Mouse (Mus musculus) gastrocnemius, adult 8-10 months (tissue): Measurements from ENCODE around the gene Olfr1141. TPM values are rescaled to one million over a fixed set of nuclear protein-coding genes. Genes with fewer than 3 reads are reported as not detected.

Experiments used
- DNase-seq, 2 experiments: peaks; one replicate each; pipeline ENCODE4 v3.0.0; 2022; ENCODE audit warnings: low spot score in 2 of 2
- total RNA-seq, 4 experiments: library from RNA; stranded (reverse); gene quantifications; 2 replicates each; pipeline ENCODE4 v1.2.4; 2022

Gene Olfr1141
- not detected for total RNA-seq

DNA sequence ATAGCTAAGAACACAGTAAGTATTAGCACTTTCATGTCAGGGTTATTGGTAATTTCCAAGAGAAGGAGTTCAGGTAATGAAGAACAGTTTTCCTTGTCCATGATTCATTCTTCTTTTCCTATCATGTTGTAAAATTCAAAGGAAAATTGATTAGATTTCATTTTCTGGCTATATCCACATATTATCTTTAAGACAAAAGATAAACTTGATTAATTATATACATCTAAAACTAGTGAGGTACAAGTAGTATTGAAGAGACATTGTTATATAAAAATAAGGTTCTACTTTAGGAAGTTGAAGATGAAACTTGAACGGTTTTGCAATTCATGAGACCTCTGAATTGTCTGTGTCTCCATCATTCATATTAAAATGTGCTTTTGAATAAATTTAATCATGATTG lies at the start of gene Olfr1141:
TSS of gene Olfr1141 (minus strand) at position 101 of the 400 bp plus-strand sequence.
- no peak for DNase-seq

DNA sequence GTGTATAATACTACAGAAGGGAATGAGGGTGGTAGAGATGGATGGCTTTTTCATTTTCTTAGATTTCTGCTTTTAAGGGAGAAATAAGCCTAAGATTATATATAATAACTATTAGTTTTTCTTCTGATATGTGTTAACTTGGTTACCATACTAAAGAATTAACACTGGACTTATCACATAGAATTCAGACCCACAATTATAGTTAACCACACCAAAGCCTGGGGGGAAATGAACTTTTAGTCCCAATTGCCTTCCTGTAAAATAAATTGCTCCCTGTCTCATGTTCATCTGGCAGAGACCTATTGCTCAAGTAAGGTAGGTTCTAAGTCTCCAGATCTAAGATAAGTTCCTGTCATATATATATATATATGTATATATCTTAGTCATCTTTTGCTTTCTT lies 46.5 kb upstream of the Olfr1141 start, which contains the start of gene Olfr1143:
TSS of gene Olfr1143 (plus strand) at position 301 of the 400 bp plus-strand sequence.
- no peak for DNase-seq

DNA sequence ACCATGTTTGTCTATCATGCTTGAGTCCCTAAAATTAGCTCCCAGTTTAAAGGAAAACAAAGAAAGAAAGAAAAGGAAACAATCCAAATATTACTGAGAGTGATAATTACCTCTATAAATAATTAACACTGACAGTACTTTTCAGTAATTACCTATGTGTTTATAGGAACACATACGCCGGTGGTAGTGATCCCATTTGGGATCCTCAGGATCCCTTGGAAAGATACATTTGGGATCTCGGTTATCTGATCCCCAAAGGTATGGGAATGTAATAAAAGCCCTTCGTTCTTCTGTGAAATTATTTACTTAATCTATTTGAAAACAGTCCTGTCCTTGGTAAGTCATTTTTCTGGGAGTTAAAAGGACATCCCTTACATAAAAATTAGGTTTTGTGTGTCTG lies 25.4 kb upstream of the Olfr1141 start, which contains the start of gene Olfr152:
TSS of gene Olfr152 (plus strand) at position 301 of the 400 bp plus-strand sequence.
- DNase-seq = no peak

DNA sequence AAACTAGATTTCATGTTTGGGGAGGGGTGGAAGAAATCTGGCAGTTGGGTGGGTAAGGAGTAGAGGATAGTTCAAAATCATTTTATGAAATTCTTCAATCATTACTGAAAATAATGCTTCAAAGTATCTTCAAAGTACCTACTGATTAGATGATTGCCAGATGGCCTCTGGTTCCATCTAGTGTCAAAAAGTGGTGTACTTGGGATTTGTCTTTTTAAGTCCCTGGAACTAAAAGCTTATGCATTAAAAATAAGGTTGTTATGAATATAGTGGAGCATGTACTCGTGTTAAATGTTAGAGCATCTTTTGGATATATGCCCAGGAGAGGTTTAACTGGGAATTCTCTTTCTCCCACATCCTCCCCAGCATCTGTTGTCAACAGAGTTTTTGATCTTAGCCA lies 22.4 kb upstream of the Olfr1141 start:
- DNase-seq = no peak

DNA sequence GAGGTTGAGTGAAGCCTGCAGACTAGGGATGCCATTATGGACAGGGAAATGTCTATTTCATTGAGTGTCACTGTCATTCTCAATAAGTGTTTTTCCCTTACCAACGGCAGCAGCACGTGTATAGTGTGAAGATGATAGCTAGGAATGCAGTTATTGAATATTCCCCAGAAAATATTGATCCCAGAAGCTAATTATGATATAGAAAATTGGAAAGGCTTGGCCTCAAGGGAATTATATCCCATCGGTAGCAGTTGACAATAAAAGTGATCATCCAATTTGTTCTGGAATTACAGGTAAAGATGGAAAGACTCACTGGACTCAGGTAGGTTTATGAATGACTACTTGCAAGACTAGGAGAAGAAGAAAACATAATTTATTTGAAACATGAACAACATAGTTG lies 10.3 kb downstream of the Olfr1141 start, which contains the start of gene Olfr1140:
TSS of gene Olfr1140 (plus strand) at position 301 of the 400 bp plus-strand sequence.
- DNase-seq = no peak

DNA sequence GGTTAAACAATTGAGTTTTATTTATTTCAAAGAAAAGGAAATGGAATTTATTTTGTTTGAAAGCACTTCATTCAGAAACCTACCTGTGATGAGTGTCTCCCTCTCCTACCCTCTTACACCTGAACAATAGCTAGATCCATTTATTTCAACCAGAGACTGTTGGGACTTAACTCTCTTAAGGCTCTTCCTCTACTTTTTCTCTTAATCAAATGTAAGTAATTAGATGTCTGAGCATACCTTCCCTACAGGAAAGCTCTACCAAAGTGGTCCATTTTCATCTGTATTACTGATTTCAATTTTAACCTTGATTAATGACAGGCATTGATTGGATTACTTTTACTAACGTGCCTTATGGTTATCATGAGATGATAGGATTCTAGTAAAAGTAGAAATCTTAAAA lies 13.9 kb downstream of the Olfr1141 start, which contains the start of gene Olfr1138:
TSS of gene Olfr1138 (minus strand) at position 101 of the 400 bp plus-strand sequence.
- no peak for DNase-seq

DNA sequence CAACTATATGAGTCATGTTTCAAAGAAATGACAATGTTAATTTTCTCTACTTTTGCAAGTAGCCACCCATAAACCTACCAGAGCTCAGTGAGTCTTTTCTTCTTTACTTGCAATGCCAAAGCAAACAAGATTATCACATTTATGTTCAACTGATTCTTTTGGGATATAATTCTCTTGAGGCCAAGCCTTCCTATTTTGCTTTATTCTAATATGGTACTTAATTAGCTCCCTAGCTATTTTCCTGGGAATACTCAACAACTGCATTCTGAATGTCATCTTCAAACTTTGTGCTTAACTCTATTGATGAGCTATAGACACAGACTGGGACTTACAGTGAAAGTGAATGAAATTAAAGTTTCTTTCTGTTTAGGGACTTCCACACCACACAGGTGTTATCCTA lies 40.7 kb downstream of the Olfr1141 start, which contains the start of gene Olfr1137:
TSS of gene Olfr1137 (minus strand) at position 101 of the 400 bp plus-strand sequence.
- no peak for DNase-seq

Other genes starting within 250 kb of the Olfr1141 start
- gene Pramel6, start 247.4 kb downstream of the Olfr1141 start, total RNA-seq = not detected
- not detected for gene Olfr153, start 222.2 kb downstream of the Olfr1141 start, total RNA-seq
- gene Olfr1128, start 208.4 kb downstream of the Olfr1141 start, total RNA-seq = not detected
- not detected for gene Olfr1129, start 180.1 kb downstream of the Olfr1141 start, total RNA-seq
- not detected for gene Olfr1130, start 147.8 kb downstream of the Olfr1141 start, total RNA-seq
- not detected for gene Olfr1131, start 126.9 kb downstream of the Olfr1141 start, total RNA-seq
- not detected for gene Olfr1132, start 116.5 kb downstream of the Olfr1141 start, total RNA-seq
- gene Olfr1133, start 106.6 kb downstream of the Olfr1141 start, total RNA-seq = not detected
- gene Olfr1134, start 95.5 kb downstream of the Olfr1141 start, total RNA-seq = not detected
- gene Olfr1135, start 80.3 kb downstream of the Olfr1141 start, total RNA-seq = not detected
- not detected for gene Olfr1136, start 60.0 kb downstream of the Olfr1141 start, total RNA-seq
- gene Olfr1137, start 40.8 kb downstream of the Olfr1141 start, total RNA-seq = not detected
- not detected for gene Olfr1138, start 14.0 kb downstream of the Olfr1141 start, total RNA-seq
- gene Olfr1140, start 10.2 kb downstream of the Olfr1141 start, total RNA-seq = not detected
- gene Olfr152, start 25.5 kb upstream of the Olfr1141 start, total RNA-seq = not detected
- gene Olfr1143, start 46.6 kb upstream of the Olfr1141 start, total RNA-seq = not detected
- gene Olfr1145, start 55.8 kb upstream of the Olfr1141 start, total RNA-seq = not detected
- not detected for gene Olfr1148, start 76.5 kb upstream of the Olfr1141 start, total RNA-seq
- not detected for gene Olfr1150-ps1, start 90.0 kb upstream of the Olfr1141 start, total RNA-seq
- gene Olfr1151, start 101.9 kb upstream of the Olfr1141 start, total RNA-seq = not detected
- not detected for gene Olfr1152, start 112.5 kb upstream of the Olfr1141 start, total RNA-seq
- not detected for gene Olfr1153, start 141.0 kb upstream of the Olfr1141 start, total RNA-seq
- not detected for gene Olfr1154, start 151.2 kb upstream of the Olfr1141 start, total RNA-seq
- gene Olfr1155, start 191.1 kb upstream of the Olfr1141 start, total RNA-seq = not detected
- not detected for gene Olfr1156, start 199.1 kb upstream of the Olfr1141 start, total RNA-seq
- not detected for gene Olfr1157, start 214.3 kb upstream of the Olfr1141 start, total RNA-seq
- not detected for gene Olfr74, start 220.7 kb upstream of the Olfr1141 start, total RNA-seq
- gene Olfr1158, start 236.1 kb upstream of the Olfr1141 start, total RNA-seq = not detected